Mouse (Mus musculus) kidney, postnatal 36 days (tissue): Measurements from ENCODE around the gene Adamtsl5.
"Not testable (repeated sequence)": the region's sequence is repeated elsewhere in the genome, so short reads cannot be mapped to it uniquely, and the experiment has no call there.

Experiments used
- DNase-seq, 2 experiments: peaks; one replicate each; pipeline ENCODE4 v3.0.0; 2021 to 2022; ENCODE audit warnings: mixed read lengths in 2 of 2

The Adamtsl5 gene

DNA sequence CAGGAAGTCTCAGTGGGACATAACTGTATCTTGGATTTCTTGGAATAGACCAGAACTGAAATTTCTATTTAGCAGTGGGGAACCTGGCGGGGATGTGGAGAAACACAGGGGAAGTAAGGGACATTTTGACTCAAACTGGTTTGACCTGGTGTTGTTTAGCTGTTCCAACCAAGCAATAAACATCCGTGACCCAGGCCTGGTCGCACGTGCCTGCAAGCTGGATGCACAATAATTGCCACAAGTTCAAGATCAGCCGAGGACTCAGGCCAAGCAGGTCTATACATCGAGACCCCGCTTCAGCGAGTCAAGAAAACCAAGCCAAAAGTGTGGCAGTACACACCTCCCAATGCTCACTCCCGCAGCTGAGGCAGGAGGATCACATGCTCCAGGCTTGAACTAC lies 23.8 kb upstream of the Adamtsl5 start:
- no peak for DNase-seq

DNA sequence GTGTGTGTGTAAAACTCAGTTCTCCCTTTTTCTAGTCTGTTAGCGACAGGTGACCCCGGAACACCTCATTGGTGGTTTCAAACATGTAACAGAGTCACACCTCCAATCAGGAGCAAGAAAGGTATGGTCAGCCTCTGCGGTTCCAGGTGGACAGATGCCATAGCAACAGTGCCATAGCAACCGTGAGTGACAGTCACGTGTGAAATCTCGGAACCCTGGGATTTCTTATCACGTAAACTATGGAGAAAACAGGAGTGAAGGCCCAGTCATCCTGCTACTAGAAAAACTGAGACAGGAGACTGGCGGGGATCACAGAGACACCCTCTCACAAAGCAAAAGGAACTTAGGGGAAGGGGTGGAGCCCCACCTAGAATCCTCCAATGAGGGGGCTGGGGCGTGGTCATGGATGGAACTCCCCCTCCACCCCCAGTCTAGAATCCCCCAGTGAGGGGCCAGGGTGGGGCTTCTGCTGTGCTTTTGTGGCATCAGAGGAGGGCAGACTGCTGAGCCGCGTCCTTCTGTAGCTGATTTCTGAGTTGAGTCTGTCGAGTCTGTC lies 23.3 kb upstream of the Adamtsl5 start:
- peak; percentile 61 to 69 for DNase-seq

DNA sequence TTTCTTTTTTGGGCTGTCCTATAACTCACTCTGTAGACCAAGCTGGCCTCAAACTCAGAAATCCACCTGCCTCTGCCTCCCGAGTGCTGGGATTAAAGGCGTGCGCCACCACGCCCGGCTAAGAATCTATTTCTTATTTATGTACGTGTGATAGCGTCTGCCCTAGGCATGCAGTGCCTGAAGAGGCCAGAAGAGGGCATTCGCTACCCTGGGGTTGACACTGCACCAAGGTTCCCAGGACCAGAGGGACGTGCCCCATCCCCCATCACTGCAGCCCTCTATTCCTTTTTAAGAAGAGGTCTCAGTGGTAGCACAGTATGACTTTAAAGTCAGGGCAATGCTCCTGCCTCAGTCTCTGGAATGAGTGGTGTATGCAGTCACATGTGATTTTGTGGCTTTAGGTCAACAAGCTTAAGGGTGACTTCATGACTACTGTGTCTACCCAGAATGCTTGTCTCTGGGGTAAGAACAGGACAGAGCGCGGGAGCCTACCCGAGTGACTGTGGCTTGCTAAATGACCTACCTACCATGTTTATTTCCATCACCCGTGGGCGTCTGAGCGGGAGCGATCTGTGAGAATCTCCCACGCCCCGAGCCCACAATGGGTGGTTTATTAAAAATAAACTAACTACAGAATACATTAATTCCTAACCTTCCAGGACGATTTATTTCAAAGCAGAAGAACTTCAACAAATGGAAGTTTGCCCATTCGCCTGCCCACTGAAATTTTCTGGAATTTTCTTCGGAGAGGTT lies 22.0 kb upstream of the Adamtsl5 start:
- peak in 1 of 2 experiments; percentile 63 for DNase-seq

DNA sequence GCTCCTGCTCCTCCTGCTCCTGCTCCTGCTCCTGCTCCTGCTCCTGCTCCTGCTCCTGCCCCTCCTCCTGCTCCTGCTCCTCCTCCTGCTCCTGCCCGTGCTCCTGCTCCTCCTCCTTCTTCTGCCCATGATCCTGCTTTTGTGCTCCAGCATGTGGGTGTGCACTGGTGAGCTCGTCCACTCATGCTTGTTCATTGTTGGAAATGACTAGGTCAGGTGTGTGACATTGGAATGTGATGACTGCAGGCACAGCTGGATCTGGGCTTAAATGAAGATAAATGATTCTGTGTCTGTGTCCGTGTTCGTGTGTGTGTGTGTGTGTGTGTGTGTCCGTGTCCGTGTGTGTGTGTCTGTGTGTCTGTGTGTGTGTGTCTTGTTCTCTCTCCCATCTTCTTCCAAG lies 20.2 kb upstream of the Adamtsl5 start:
- no peak for DNase-seq

DNA sequence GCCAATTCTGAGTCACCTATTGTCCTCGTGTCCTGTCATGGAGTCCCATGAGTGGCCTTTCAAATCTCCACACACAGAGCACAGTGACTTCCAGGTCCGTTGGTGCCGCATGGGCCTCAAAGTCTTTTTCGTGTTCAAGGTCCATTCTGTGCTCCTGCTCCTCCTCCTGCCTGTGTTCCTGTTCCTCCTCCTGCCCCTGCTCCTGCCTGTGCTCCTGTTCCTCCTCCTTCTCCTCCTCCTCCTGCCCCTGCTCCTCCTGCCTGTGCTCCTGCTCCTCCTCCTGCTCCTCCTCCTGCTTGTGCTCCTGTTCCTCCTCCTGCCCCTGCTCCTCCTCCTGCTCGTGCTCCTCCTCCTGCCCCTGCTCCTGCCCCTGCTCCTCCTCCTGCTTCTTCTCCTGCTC lies 19.7 kb upstream of the Adamtsl5 start:
- DNase-seq, result no peak

DNA sequence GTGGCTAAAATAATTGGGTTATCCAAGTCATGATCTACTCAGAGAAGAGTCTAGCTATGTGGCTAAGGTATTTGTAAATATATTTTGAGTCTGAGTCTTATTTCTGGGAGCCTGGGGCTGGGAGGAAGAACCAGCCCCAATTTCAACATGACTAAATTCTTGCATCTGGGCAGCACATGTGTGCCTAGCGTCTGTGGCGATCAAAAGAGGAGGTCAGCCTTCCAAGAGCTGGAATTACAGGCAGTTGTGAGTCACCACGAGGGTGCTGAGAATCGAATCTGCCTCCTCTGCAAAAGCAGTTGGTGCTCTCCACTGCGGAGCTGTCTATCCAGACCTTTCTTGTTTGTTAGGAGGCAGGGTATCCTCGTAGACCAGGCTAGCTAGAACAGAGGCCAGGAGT lies 17.5 kb upstream of the Adamtsl5 start:
- DNase-seq, result no peak

DNA sequence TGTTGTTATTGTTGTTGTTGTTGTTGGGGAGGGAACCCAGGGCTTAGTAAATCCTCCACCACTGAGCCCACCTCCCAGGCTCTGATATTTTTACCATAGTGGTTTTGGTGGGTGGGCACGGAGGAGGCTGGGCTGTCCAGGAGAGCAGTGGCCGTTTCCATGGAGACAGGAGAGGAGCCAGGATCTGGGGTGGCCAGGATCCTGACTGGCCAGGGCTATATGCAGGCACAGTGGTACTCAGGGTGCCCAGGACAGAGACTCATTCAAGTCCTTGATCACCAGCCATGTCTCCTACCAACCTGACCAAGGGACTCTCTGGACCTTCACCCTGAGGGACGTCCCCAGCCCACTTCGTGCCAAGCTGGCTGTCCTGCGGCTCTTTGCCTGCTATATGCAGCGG lies 15.5 kb upstream of the Adamtsl5 start:
- DNase-seq, result no peak

DNA sequence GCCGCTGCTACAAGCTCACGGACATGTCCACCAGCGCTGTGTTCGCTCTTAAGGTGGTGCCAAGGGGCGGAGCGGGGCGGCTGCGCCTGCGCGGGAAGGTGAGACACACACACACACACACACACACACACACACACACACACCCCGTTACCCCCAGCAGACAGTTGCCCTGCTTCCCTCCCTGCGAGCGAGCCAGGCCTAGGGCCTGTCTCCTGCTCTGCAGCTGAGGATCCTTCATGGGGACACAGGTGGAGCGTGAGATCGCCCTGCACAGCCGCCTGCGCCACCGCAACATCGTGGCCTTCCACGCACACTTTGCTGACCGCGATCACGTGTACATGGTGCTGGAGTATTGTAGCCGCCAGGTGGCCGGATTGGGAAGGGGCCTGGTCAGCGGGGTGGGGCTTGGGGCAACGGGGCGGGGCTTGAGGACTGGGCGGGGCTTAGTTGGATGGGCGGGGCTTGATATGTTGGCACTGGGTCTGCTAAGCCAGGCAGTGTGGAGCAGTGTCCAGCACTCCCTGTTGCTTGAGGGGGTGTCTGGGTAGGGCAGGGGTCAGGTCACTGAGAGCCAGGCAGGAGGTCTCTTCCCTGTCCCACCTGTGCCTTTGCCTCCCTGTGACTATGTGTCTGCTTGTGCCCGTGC lies 9.9 kb upstream of the Adamtsl5 start:
- DNase-seq, result peak; percentile 54 to 80

DNA sequence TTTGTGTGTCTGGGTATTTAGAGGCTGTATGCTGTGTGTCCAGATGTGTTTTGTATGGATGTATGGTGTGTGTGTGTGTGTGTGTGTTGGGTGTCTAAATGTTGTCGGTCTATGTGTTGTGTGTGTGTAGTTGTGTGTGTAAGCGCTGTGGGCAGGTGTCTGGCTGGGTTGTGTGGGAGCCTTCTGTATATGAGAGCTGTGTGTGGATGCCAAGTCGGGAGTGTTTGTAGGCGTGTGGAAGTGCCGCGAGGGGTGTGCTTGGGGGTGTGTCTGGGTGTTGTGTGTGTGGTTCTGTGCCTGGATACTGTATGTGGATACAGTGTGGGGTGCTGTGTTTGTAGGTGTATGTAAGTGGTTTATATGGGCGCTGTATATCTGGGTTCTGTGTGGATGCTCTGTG lies 9.1 kb upstream of the Adamtsl5 start:
- DNase-seq, result no peak

DNA sequence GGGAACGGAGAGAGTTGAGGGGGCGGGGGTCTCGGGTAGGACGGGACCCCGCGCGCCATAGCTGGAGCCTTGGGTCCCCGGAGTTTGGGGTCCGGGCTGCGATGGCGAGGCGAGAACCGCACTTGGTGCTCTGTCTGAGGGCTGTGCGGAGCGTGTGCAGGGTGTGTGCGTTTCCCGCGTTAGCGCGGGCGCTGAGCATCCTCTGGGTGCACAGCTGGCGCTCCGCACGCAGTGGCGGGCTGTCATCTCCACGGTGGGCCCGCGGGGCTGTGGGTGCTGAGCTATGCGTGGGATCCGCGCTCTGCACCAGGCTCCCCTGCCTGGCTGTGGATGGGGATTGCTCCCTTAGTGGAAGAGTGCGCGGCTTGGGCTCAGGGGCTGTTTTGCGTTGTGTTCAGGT lies 8.5 kb upstream of the Adamtsl5 start:
- DNase-seq, result no peak

DNA sequence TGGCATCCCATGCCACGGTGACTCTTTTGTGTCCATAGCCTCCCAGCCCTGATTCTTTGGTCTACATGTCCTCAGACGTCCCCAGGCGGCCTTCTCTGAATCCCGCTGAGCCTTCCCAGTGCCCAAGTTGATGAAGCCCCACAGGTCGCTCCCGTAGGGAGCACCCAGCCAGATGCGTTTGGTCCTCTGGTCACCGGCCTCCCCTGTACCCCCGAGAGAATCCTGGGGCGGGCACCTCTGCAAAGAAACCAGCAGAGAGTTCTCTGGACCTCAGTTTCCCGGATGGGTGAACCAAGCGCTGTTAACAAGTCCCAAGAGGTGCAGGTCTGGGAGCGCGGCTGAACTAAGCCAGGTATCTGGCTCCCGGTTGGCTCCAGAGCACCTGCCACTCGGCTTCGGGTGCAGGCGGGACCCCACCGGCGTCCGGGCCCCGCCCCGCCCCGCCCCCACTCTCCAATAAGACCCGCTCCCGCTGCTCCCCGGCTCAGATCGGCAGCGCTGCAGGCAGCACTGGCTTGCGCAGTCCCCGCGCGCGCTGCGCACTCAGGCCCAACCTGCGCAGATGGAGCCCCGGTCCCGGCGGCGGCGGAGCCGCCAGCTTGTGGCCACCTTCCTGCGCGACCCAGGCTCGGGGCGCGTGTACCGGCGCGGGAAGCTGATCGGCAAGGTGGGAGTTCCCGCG lies 7.9 kb upstream of the Adamtsl5 start, which contains the start of gene Plk5:
Plk5 (plus strand) TSS at position 459 of the 682 bp plus-strand sequence.
- no peak for DNase-seq

DNA sequence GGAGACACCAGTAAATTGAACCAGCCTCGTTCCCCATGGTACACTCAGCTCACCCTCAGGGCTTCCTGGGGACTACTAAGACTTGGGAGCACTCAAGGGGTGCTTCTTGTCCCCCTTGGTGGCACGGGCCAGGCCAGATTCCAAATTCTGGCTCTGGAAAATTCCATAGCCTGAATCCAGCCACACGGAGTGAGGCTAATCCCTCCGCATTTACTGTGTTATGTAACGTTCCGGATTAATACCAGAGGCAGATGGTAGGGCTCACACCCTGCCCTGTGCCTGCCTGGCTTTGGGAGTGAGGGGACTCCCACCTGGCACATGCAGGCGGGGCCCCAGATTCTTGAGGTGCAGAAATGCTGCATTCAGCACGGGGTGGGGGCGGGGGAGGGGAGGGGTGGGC lies 7.2 kb upstream of the Adamtsl5 start:
- no peak for DNase-seq

DNA sequence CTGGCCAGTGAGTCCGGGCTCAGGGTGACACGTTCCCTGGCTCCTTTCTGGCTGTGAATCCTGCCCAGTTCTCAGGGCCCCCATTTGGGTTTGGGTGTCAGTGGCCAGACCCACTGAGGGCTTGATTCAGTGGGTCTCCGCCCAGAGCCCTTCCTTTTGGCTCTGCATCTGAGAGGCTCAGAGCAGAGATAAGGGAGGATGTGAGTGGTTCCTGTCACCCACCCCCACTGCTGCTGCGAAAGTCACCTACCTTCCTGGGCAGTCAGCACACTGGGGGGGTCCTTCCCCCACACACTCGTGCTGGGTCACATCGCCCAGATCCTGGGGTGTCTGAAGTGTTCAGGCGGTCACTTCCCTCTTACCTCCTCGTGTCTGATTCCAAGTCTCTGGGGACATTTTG lies 4.5 kb upstream of the Adamtsl5 start:
- no peak for DNase-seq

DNA sequence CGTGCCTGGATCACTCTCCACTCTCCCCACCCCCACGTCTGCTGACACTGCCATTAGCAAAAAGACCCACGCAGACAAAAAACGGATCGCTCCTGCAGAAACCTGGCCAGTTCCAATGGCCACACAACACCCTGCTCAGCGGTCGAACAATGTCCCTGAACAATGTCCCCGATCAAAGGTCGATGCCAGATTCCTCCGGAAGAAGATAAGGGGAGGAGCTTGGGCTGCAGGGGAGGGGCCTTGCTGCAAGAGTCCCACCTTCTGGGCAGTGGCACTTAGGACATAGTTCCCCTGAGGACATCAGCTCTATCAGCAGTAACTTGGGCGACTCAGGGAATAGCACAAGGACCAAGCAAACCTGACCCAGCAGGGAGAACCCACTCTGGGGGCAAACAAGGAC lies 3.7 kb upstream of the Adamtsl5 start:
- DNase-seq, result peak; percentile 77 to 85

DNA sequence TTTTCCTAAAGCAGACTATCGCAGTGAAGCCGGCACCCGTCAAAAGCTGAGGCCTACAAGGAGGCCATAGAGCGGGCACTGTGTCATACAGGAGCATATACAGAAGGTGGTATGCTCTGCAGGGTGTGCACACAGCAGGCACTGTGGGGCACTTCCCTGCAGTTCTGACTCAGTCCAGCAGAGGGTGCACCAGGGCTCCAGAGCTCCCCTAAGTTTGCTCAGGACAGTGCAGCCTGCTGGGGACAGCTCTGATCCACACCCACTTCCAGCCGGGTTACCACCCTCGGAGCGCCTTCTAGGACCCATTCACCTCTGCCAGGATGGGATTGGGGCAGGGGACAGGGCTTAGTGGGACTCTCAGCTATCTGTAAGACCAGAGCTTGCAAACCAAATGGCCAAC lies 2.1 kb upstream of the Adamtsl5 start:
- peak; percentile 84 to 95 for DNase-seq

DNA sequence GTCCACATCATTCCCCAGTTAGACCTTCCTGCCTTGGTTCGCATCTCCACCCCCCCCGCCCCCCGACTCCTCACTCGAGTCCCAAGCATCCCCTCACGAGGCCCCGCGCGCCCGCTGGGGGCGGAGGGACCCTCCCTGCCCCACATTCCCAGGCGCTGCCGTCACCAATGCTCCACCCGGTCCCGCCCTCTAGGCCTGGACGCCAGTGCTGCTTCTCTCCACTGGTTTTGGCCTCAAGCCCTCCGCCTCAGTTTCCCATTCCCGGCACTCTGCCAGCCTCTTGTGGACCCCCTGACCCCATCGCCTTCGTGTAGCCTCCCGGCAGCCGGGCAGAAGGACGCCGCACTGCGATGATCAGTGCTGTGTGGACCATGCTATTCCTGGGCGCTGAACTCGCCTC lies 769 bp upstream of the Adamtsl5 start:
- DNase-seq, result no peak

DNA sequence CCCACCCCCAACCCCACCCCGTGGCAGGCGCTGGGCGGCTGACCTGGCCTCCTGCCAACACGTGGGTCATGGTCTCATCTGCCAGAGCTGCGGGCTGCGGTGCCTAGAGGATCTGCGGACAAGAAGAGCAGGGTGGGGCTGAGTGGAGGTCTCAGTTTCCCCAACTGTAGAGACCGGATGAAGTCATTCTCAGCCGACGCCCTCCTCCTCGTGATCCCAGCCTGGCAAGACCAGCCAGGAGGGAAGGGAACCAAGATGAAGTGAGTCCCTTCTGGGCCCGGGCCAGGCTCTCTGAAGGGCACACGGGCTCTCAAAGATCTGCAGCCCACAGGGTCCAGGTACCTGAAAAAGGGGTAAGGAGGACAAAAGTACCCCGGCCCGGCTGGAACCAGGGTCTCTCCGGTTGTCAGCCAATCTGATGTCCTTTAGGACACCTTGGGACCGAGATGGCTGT lies 671 bp downstream of the Adamtsl5 start:
- DNase-seq, result no peak

DNA sequence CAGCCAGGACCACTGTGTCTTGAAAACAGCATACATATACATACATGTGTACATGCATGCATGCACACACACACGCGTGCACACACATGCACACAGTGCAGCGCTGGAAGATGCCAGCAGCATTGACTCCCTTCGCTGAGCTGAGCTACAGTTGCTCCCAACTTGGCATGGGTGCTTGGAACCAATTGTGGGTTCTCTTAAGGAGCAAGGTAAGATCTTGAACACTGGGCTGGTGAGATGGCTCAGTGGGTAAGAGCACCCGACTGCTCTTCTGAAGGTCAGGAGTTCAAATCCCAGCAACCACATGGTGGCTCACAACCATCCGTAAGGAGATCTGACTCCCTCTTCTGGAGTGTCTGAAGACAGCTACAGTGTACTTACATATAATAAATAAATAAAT lies 2.3 kb downstream of the Adamtsl5 start:
- not testable (repeated sequence) for DNase-seq

DNA sequence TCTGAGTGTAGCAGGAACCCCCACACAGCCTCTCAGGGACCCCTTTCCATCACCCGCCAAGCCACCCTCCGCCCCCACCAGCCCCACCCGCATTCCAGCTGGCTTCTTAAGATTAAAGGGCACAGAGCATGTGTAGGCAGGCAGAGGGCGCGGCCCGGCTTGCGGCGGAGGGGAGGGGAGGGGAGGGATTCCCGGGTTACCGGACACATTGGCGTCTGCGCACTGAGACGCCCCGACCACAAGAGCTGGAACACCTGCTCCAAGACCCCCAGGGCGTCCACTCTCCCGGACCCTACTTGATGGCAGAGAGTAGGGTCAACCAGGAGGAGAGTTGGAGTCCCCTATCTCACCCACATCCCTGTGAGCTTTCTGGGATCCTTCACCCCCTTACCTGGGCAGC lies 3.1 kb downstream of the Adamtsl5 start:
- DNase-seq, result peak in 1 of 2 experiments; percentile 44

DNA sequence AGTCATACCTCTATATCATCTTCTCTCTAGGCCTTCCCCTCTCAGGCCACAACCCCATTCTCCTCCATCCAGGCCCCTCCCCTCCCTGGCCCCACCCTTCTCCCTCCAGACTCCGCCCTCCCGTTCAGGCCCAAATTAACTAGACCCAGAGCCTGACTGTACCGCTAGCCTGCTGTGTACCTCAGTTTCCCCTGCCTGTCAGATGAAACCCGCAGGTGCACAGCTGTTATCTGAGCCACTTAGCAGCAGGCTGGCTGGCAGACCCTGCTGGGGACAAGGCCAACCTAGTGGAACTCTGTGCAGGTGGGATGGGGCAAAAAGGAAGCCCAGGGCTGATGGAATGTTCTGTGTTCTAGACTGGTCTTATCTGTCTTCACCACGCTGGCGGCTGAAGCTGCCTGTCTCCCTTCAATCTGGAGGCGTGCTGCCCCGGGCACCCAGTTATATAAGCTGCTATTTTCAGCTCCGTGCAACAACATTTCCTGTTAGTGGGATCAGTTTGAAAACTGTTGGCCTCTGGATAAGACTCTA lies 4.0 kb downstream of the Adamtsl5 start:
- peak; percentile 47 to 60 for DNase-seq

DNA sequence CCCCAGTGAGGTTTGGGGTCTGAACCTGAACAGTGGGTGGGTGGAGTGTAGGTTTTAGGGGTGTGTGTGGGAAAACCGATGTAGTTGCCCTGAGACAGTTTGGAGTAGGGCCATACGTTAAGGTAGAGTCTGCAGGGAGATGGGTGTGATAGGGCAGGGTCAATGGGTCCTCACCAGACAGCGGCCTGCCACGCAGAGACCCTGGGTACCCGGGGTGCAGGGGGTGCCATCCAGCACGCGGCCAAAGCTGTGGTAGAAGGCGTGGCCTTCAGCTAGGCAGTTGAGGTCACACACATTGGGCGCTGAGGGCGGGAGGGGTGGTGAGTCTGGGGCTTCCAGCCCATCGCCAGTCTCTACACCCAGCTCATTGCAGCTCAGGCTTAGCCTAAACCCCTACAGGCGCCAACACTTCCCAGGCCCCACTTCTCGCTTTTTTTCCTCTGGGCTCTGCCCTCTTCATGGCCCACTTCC lies 4.8 kb downstream of the Adamtsl5 start:
- DNase-seq, result no peak

DNA sequence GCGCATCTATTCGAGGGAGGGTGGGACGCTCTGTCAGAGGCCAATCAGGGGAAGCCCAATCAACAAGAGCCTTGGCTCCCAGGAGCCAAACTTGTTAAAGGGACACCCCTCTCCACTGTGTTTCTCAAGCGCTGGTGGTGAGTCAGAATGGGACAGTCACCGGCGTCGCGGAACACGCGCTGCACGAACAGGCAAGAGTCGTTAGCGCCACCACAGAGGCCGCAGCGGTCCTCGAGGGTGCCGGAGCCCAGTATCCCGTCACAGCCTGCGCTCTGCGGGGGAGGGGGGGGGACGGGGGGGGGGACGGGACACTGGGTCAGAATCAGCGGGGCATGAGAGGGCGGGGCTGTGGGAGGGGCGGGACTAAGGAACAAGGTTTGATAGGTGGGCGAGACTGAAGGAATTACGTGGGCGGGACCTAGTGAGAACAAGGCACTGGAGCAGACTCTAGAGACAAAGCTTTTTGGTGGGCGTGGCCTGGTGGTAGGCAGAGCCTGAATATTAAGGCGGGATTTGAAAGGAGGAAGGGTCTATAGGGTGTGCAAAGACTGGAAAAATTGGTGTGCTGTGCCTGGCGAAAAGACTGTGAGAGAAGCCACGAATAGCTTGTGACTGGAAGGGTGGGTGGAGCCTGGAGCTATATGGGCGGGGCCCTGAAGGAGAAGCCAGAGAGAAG lies 5.3 kb downstream of the Adamtsl5 start:
- DNase-seq, result peak; percentile 58 to 67
